Mouse (Mus musculus) G1E (cell line): Measurements from ENCODE around the gene Elp5.

Experiments
- CTCF ChIP-seq: IDR thresholded peaks from 2 replicates; pipeline ENCODE4 v1.5.1; 2012; ENCODE audit warnings: low read depth, low read length, inconsistent platforms, mixed read lengths
- GATA1 ChIP-seq: IDR thresholded peaks from 2 replicates; pipeline ENCODE4 v1.6.1; 2012; ENCODE audit warnings: borderline replicate concordance, low read length, inconsistent platforms, mixed read lengths
- GATA2 ChIP-seq: IDR thresholded peaks from 2 replicates; pipeline ENCODE4 v1.6.1; 2012; ENCODE audit warnings: low read depth, low read length, inconsistent platforms, borderline replicate concordance
- POLR2AphosphoS5 ChIP-seq: IDR thresholded peaks from 2 replicates; pipeline ENCODE4 v1.6.1; 2012; ENCODE audit warnings: low read depth, low read length, inconsistent platforms; ENCODE audit not compliant: insufficient replicate concordance
- TAL1 ChIP-seq: conservative IDR thresholded peaks from 2 replicates; pipeline ENCODE4 v1.6.1; 2012; ENCODE audit warnings: low read depth, low read length, inconsistent platforms, mixed read lengths

- TF ChIP-seq CTCF (no peak), GATA2 (no peak), TAL1 (no peak), GATA1 (no peak), POLR2AphosphoS5 (no peak)
These were observed 13.2 kb upstream of the Elp5 start, which contains the start of gene Phf23 for GRCm38 (mm10) chr11:69995391-69995960.
